Mouse (Mus musculus) lung, embryonic 14.5 days (tissue): ENCODE data around the gene Eme1. TPM values are rescaled to one million over a fixed set of nuclear protein-coding genes. Genes with fewer than 3 reads are reported as not detected.
A peak's percentile ranks its signal among the peaks of the same experiment; 100 is the strongest.

Source experiments
- ATAC-seq: fragments of 200-750 bp; cut with Nextera tagmentation; 2 replicates; pipeline ENCODE4 v1.8.0; 2017; ENCODE audit warnings: mild to moderate bottlenecking, moderate TSS enrichment, moderate library complexity; ENCODE audit not compliant: insufficient read depth
- DNase-seq: peaks from one replicate; pipeline ENCODE4 v3.0.0-alpha.2; 2015
- H3K27ac ChIP-seq: fragments of 300-500 bp; sonication (generic); 2 replicates; pipeline ENCODE4 v1.5.1; 2014; ENCODE audit warnings: low read depth, mild to moderate bottlenecking, moderate library complexity
- H3K27me3 ChIP-seq: fragments of 300-500 bp; sonication (generic); 2 replicates; pipeline ENCODE4 v1.6.1; 2014; ENCODE audit warnings: low read length, control low read depth; ENCODE audit not compliant: insufficient read depth
- H3K36me3 ChIP-seq: fragments of 300-500 bp; sonication (generic); 2 replicates; pipeline ENCODE4 v1.6.1; 2014; ENCODE audit warnings: control low read depth; ENCODE audit not compliant: insufficient read depth
- H3K4me1 ChIP-seq: fragments of 300-500 bp; sonication (generic); 2 replicates; pipeline ENCODE4 v1.6.1; 2014; ENCODE audit warnings: antibody characterized with exemption, control low read depth; ENCODE audit not compliant: insufficient read depth
- H3K4me2 ChIP-seq: fragments of 300-500 bp; sonication (generic); 2 replicates; pipeline ENCODE4 v1.6.1; 2014; ENCODE audit warnings: mild to moderate bottlenecking
- H3K4me3 ChIP-seq: fragments of 300-500 bp; sonication (generic); 2 replicates; pipeline ENCODE4 v1.5.1; 2014; ENCODE audit warnings: low read depth, low read length
- H3K9ac ChIP-seq: fragments of 300-500 bp; sonication (generic); 2 replicates; pipeline ENCODE4 v1.6.1; 2014
- H3K9me3 ChIP-seq: fragments of 300-500 bp; sonication (generic); 2 replicates; pipeline ENCODE4 v1.6.1; 2016; ENCODE audit warnings: low read depth, low read length, control low read depth
- CTCF ChIP-seq: IDR thresholded peaks from 2 replicates; pipeline ENCODE4 v1.5.1; 2016; ENCODE audit warnings: antibody characterized with exemption, low read depth
- WGBS: fragments of 180-500 bp; shearing (Covaris S2); extraction: QIAGEN DNeasy Blood & Tissue Kit; methylation state at CpG from one replicate; pipeline ENCODE4 v1.1.7; 2014; 5-methylcytosine and 5-hydroxymethylcytosine counted together
- polyA plus RNA-seq: library from polyadenylated mRNA; unstranded; fragments of >200 nt; fragmentation: Nextera tagmentation; extraction: Ambion mirVana; gene quantifications from 2 replicates; pipeline ENCODE4 v1.2.1, GENCODE M21; 2014

The Eme1 gene
- polyA plus RNA-seq, 1 experiment from 2014 or later: 30.0 TPM

- Histone ChIP-seq H3K9me3 (no peaks in the 10 kb centered on the region), H3K4me1 (no peaks in the 10 kb centered on the region), H3K36me3 (peaks cover 86% of the 10 kb centered on the region), H3K27me3 (no peaks in the 10 kb centered on the region), H3K4me3 (no peak overlapping the region), H3K27ac (no peak overlapping the region), H3K4me2 (no peak overlapping the region), H3K9ac (no peak overlapping the region)
- ATAC-seq: no peak
- TF ChIP-seq CTCF: no peak
- WGBS: 97% methylated on average over 4 of the region's 4 CpGs
- no peak for DNase-seq
Measured at GRCm38 (mm10) chr11:94646457-94646856, 7.3 kb downstream of the Eme1 start.

- no peak overlapping the region for H3K4me2 ChIP-seq
- ATAC-seq (no peak), DNase-seq (no peak)
- H3K4me1 ChIP-seq: no peaks in the 10 kb centered on the region
- no peak for TF ChIP-seq CTCF
- no peak overlapping the region for H3K4me3 ChIP-seq
- peaks cover 94% of the 10 kb centered on the region for H3K36me3 ChIP-seq
- no peaks in the 10 kb centered on the region for H3K27me3 ChIP-seq
- H3K9me3 ChIP-seq: no peaks in the 10 kb centered on the region
- H3K27ac ChIP-seq: no peak overlapping the region
- WGBS: 86% methylated on average over 8 of the region's 8 CpGs
- H3K9ac ChIP-seq: no peak overlapping the region
Measured at GRCm38 (mm10) chr11:94644461-94645219, 9.1 kb downstream of the Eme1 start.

- Histone ChIP-seq H3K4me2 (no peak overlapping the region), H3K27ac (no peak overlapping the region), H3K27me3 (no peaks in the 10 kb centered on the region), H3K9ac (no peak overlapping the region), H3K4me1 (no peaks in the 10 kb centered on the region), H3K36me3 (peaks cover 78% of the 10 kb centered on the region), H3K4me3 (no peak overlapping the region), H3K9me3 (no peaks in the 10 kb centered on the region)
- 85% methylated on average over 5 of the region's 5 CpGs for WGBS
- no peak for ATAC-seq
- no peak for DNase-seq
- TF ChIP-seq CTCF: no peak
Measured at GRCm38 (mm10) chr11:94634431-94634830, 19.3 kb downstream of the Eme1 start.

GRCm38 (mm10) chr11:94632988-94633387 lies 20.8 kb downstream of the Eme1 start:
- Histone ChIP-seq H3K9ac (no peak overlapping the region), H3K9me3 (no peaks in the 10 kb centered on the region), H3K27ac (no peak overlapping the region), H3K36me3 (peaks cover 63% of the 10 kb centered on the region), H3K4me3 (no peak overlapping the region), H3K4me1 (no peaks in the 10 kb centered on the region), H3K4me2 (no peak overlapping the region), H3K27me3 (no peaks in the 10 kb centered on the region)
- ATAC-seq: no peak
- no peak for DNase-seq
- WGBS: 80% methylated on average over 8 of the region's 8 CpGs
- TF ChIP-seq CTCF: no peak

GRCm38 (mm10) chr11:94631969-94632368 lies 21.8 kb downstream of the Eme1 start:
- no peak overlapping the region for H3K27ac ChIP-seq
- no peaks in the 10 kb centered on the region for H3K4me1 ChIP-seq
- 92% methylated on average over 5 of the region's 5 CpGs for WGBS
- TF ChIP-seq CTCF: no peak
- DNase-seq: no peak
- no peak overlapping the region for H3K9ac ChIP-seq
- H3K36me3 ChIP-seq: peaks cover 53% of the 10 kb centered on the region
- no peak overlapping the region for H3K4me3 ChIP-seq
- no peak for ATAC-seq
- H3K27me3 ChIP-seq: no peaks in the 10 kb centered on the region
- H3K9me3 ChIP-seq: no peaks in the 10 kb centered on the region
- H3K4me2 ChIP-seq: no peak overlapping the region

- peak overlapping the region; percentile 81 for H3K4me2 ChIP-seq
- H3K36me3 ChIP-seq: peaks cover 37% of the 10 kb centered on the region
- TF ChIP-seq CTCF: no peak
- H3K27ac ChIP-seq: peak overlapping the region; percentile 79
- H3K27me3 ChIP-seq: no peaks in the 10 kb centered on the region
- WGBS: 10% methylated on average over 26 of the region's 26 CpGs
- ATAC-seq: peak; percentile 22; the same call in 1 of the 2 replicates
- peak overlapping the region; percentile 90 for H3K9ac ChIP-seq
- DNase-seq: peak; percentile 68
- no peaks in the 10 kb centered on the region for H3K4me1 ChIP-seq
- H3K4me3 ChIP-seq: peak overlapping the region; percentile 97
- H3K9me3 ChIP-seq: no peaks in the 10 kb centered on the region
Measured at GRCm38 (mm10) chr11:94630199-94631011, 23.4 kb downstream of the Eme1 start.

GRCm38 (mm10) chr11:94629884-94630198 lies 23.9 kb downstream of the Eme1 start:
- H3K36me3 ChIP-seq: peaks cover 32% of the 10 kb centered on the region
- H3K9me3 ChIP-seq: no peaks in the 10 kb centered on the region
- H3K4me1 ChIP-seq: no peaks in the 10 kb centered on the region
- H3K27me3 ChIP-seq: no peaks in the 10 kb centered on the region
- DNase-seq (no peak), ATAC-seq (peak; percentile 52)
- H3K4me2 ChIP-seq: peak overlapping the region; percentile 81
- H3K27ac ChIP-seq: peak overlapping the region; percentile 79
- peak overlapping the region; percentile 90 for H3K9ac ChIP-seq
- TF ChIP-seq CTCF: no peak
- WGBS: 0% methylated on average over 28 of the region's 28 CpGs
- peak overlapping the region; percentile 97 for H3K4me3 ChIP-seq
